Mouse (Mus musculus) MEL (cell line): ENCODE measurements around the gene Elobl. TPM values are rescaled to one million over a fixed set of nuclear protein-coding genes. Genes with fewer than 3 reads are reported as not detected.

ENCODE experiments used
- DNase-seq: peaks from one replicate; pipeline ENCODE4 v3.0.0; 2011; ENCODE audit warnings: low read depth, low spot score
- H3K27ac ChIP-seq: 2 replicates; pipeline ENCODE4 v1.5.1; 2012; ENCODE audit warnings: low read depth, mild to moderate bottlenecking, control low read depth, low read length, moderate library complexity; ENCODE audit not compliant: control insufficient read depth
- H3K27me3 ChIP-seq, 2 experiments: fragments of 150-350 bp in 1 of 2; sonication (generic) in 1 of 2; 2 replicates each; pipeline ENCODE4 v1.6.1; 2012; ENCODE audit warnings: low read length in 2 of 2, mild to moderate bottlenecking in 2 of 2, improper control_type of control experiment in 1 of 2, moderate library complexity in 1 of 2; ENCODE audit not compliant: insufficient read depth in 2 of 2, control insufficient read depth in 1 of 2
- H3K36me3 ChIP-seq, 2 experiments: 2 replicates each; pipeline ENCODE4 v1.6.1; 2012 to 2014; ENCODE audit warnings: low read length in 2 of 2, improper control_type of control experiment in 1 of 2, inconsistent platforms in 1 of 2, mild to moderate bottlenecking in 1 of 2; ENCODE audit not compliant: insufficient read depth in 2 of 2, control insufficient read depth in 1 of 2
- H3K4me1 ChIP-seq, 2 experiments: fragments of 150-350 bp in 1 of 2; sonication (generic) in 1 of 2; 2 replicates each; pipeline ENCODE4 v1.6.1; 2012; ENCODE audit warnings: low read length in 2 of 2, improper control_type of control experiment in 1 of 2, mild to moderate bottlenecking in 1 of 2; ENCODE audit not compliant: insufficient read depth in 2 of 2, control insufficient read depth in 1 of 2
- H3K4me3 ChIP-seq, 2 experiments: fragments of 150-350 bp in 1 of 2; sonication (generic) in 1 of 2; 2 replicates each; pipeline ENCODE4 v1.5.1; 2012; ENCODE audit warnings: low read depth in 2 of 2, low read length in 2 of 2, mild to moderate bottlenecking in 2 of 2, moderate library complexity in 2 of 2, control low read depth in 1 of 2, improper control_type of control experiment in 1 of 2; ENCODE audit not compliant: control insufficient read depth in 1 of 2, insufficient read depth in 1 of 2
- H3K79me2 ChIP-seq: 2 replicates; pipeline ENCODE4 v1.6.1; 2012; ENCODE audit warnings: mild to moderate bottlenecking, low read length, moderate library complexity; ENCODE audit not compliant: control insufficient read depth, poor library complexity, insufficient read depth
- H3K9ac ChIP-seq: 2 replicates; pipeline ENCODE4 v1.6.1; 2012; ENCODE audit warnings: low read depth, mild to moderate bottlenecking, control low read depth, low read length, moderate library complexity; ENCODE audit not compliant: control insufficient read depth, poor library complexity, severe bottlenecking
- H3K9me3 ChIP-seq: fragments of 150-350 bp; sonication (generic); replicated peaks from 2 replicates; pipeline ENCODE4 v1.6.1; 2012; ENCODE audit warnings: mild to moderate bottlenecking, low read length, improper control_type of control experiment, moderate library complexity; ENCODE audit not compliant: insufficient read depth
- CTCF ChIP-seq, 3 experiments: IDR thresholded peaks in 2 of 3; conservative IDR thresholded peaks in 1 of 3; 2 replicates each; pipeline ENCODE4 v1.5.1; 2011 to 2012; ENCODE audit warnings: low read length in 3 of 3, low read depth in 2 of 3, mild to moderate bottlenecking in 2 of 3, improper control_type of control experiment in 1 of 3, inconsistent platforms in 1 of 3, mixed read lengths in 1 of 3, moderate library complexity in 1 of 3; ENCODE audit not compliant: control insufficient read depth in 1 of 3, insufficient read depth in 1 of 3, poor library complexity in 1 of 3, severe bottlenecking in 1 of 3
- ELF1 ChIP-seq: IDR thresholded peaks from 2 replicates; pipeline ENCODE4 v1.6.1; 2014; ENCODE audit warnings: low read depth, mild to moderate bottlenecking, inconsistent platforms, low read length, improper control_type of control experiment, moderate library complexity
- EP300 ChIP-seq, 2 experiments: IDR thresholded peaks; 2 replicates each; pipeline ENCODE4 v1.6.1; 2011; ENCODE audit warnings: improper control_type of control experiment in 2 of 2, low read length in 2 of 2, low read depth in 1 of 2, mild to moderate bottlenecking in 1 of 2
- ETS1 ChIP-seq: IDR thresholded peaks from 2 replicates; pipeline ENCODE4 v1.6.1; 2012; ENCODE audit warnings: low read depth, mild to moderate bottlenecking, inconsistent platforms, low read length, improper control_type of control experiment, moderate library complexity
- GABPA ChIP-seq: IDR thresholded peaks from 2 replicates; pipeline ENCODE4 v1.6.1; 2012; ENCODE audit warnings: low read depth, mild to moderate bottlenecking, inconsistent platforms, low read length, improper control_type of control experiment, moderate library complexity
- HCFC1 ChIP-seq: IDR thresholded peaks from 2 replicates; pipeline ENCODE4 v1.6.1; 2012; ENCODE audit warnings: low read depth, mild to moderate bottlenecking, inconsistent platforms, low read length, improper control_type of control experiment, moderate library complexity
- JUND ChIP-seq: IDR thresholded peaks from 2 replicates; pipeline ENCODE4 v1.6.1; 2011; ENCODE audit warnings: low read depth, mild to moderate bottlenecking, improper control_type of control experiment, low read length
- MYB ChIP-seq: IDR thresholded peaks from 2 replicates; pipeline ENCODE4 v1.6.1; 2011; ENCODE audit warnings: mild to moderate bottlenecking, low read depth, low read length, improper control_type of control experiment
- NRF1 ChIP-seq: IDR thresholded peaks from 2 replicates; pipeline ENCODE4 v1.6.1; 2014; ENCODE audit warnings: low read depth, mild to moderate bottlenecking, inconsistent platforms, low read length, improper control_type of control experiment, moderate library complexity; ENCODE audit not compliant: poor library complexity, insufficient read depth, severe bottlenecking
- POLR2A ChIP-seq, 2 experiments: IDR thresholded peaks; 2 replicates each; pipeline ENCODE4 v1.6.1; 2011 to 2012; ENCODE audit warnings: low read length in 2 of 2, mild to moderate bottlenecking in 2 of 2, control low read depth in 1 of 2, improper control_type of control experiment in 1 of 2, low read depth in 1 of 2, moderate library complexity in 1 of 2; ENCODE audit not compliant: control insufficient read depth in 1 of 2, insufficient read depth in 1 of 2, poor library complexity in 1 of 2
- POLR2AphosphoS2 ChIP-seq: IDR thresholded peaks from 2 replicates; pipeline ENCODE4 v1.6.1; 2011; ENCODE audit warnings: low read length, improper control_type of control experiment
- RCOR1 ChIP-seq: IDR thresholded peaks from 2 replicates; pipeline ENCODE4 v1.6.1; 2012; ENCODE audit warnings: low read depth, mild to moderate bottlenecking, inconsistent platforms, low read length, improper control_type of control experiment
- TBP ChIP-seq: IDR thresholded peaks from 2 replicates; pipeline ENCODE4 v1.8.0; 2011; ENCODE audit warnings: low read depth, low read length, improper control_type of control experiment
- TCF12 ChIP-seq: IDR thresholded peaks from 2 replicates; pipeline ENCODE4 v1.6.1; 2014; ENCODE audit warnings: low read depth, mild to moderate bottlenecking, inconsistent platforms, low read length, improper control_type of control experiment, moderate library complexity
- UBTF ChIP-seq: IDR thresholded peaks from 2 replicates; pipeline ENCODE4 v1.6.1; 2012; ENCODE audit warnings: low read depth, mild to moderate bottlenecking, inconsistent platforms, low read length, improper control_type of control experiment, moderate library complexity, borderline replicate concordance; ENCODE audit not compliant: insufficient read depth
- USF1 ChIP-seq: IDR thresholded peaks from 2 replicates; pipeline ENCODE4 v1.6.1; 2014; ENCODE audit warnings: low read depth, mild to moderate bottlenecking, inconsistent platforms, low read length, improper control_type of control experiment, moderate library complexity
- USF2 ChIP-seq, 2 experiments: IDR thresholded peaks; 2 replicates each; pipeline ENCODE4 v1.6.1; 2011 to 2012; ENCODE audit warnings: improper control_type of control experiment in 2 of 2, low read length in 2 of 2, borderline replicate concordance in 1 of 2, inconsistent platforms in 1 of 2, low read depth in 1 of 2, mild to moderate bottlenecking in 1 of 2; ENCODE audit not compliant: insufficient read depth in 1 of 2
- polyA plus RNA-seq, 2 experiments: library from polyadenylated mRNA; stranded (reverse) in 1 of 2; unstranded in 1 of 2; fragments of >175 nt in 1 of 2; fragments of >200 nt in 1 of 2; gene quantifications; 2 replicates each; pipeline versions ENCODE4 v1.2.1 to v1.2.4; 2012; ENCODE audit warnings: low replicate concordance in 2 of 2, low read depth in 1 of 2; ENCODE audit not compliant: insufficient read length in 2 of 2, insufficient read depth in 1 of 2, missing spikeins in 1 of 2
- total RNA-seq: library from RNA; depleted of rRNA; stranded (reverse); fragments of 300-350 nt; gene quantifications from 2 replicates; pipeline ENCODE4 v1.2.3, GENCODE M21; 2012

Gene Elobl
- total and polyA plus RNA-seq, 3 experiments = 0.58 to 0.72 TPM; not detected in 1

DNA sequence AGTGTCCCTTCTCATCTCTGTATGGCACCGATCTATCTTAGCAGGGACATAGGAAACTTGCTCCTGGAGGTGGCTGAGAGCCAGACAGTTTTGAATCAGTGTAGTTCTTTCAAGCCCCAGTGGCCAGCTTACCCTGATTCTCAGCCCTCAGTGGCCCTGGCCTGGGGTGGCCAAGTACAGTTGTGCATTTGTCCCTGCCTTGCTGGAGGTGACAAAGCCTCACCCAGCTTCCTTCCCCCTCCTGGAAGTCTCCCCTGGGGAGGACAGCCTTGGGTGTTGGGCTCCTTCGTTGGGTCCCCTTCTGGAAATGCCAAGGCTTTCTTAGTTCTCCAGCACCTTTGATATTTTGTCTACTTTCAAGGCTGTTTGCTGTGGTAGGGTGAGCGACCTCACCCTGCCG lies 37.0 kb upstream of the Elobl start:
- Histone ChIP-seq H3K4me1 (peaks cover 7 to 24% of the 10 kb centered on the region in 2 experiments; a peak in 3 of 4 replicates), H3K79me2 (peaks cover 50% of the 10 kb centered on the region), H3K36me3 (peaks cover 14 to 17% of the 10 kb centered on the region in 2 experiments), H3K9ac (no peak overlapping the region), H3K4me3 (no peak overlapping the region), H3K27me3 (no peaks in the 10 kb centered on the region), H3K27ac (no peak overlapping the region), H3K9me3 (no peaks in the 10 kb centered on the region)
- DNase-seq = no peak
- TF ChIP-seq POLR2AphosphoS2 = no peak
- no peak for TF ChIP-seq RCOR1
- no peak for TF ChIP-seq USF1
- no peak for TF ChIP-seq ELF1
- TF ChIP-seq EP300 (IDR thresholded peaks at IDR 0.05; ENCODE audit: low read depth in 1 of 2, low read length in 2 of 2) = no peak
- no peak for TF ChIP-seq JUND
- TF ChIP-seq TCF12 = no peak
- TF ChIP-seq TBP = no peak
- TF ChIP-seq HCFC1 = no peak
- TF ChIP-seq USF2 (IDR thresholded peaks at IDR 0.05; ENCODE audit: borderline replicate concordance in 1 of 2, insufficient read depth in 1 of 2, low read depth in 1 of 2, low read length in 2 of 2) = no peak
- no peak for TF ChIP-seq CTCF (IDR thresholded peaks at IDR 0.05 in 2 of 3, conservative IDR thresholded peaks at IDR 0.05 in 1 of 3; ENCODE audit: control insufficient read depth in 1 of 3, insufficient read depth in 1 of 3, low read depth in 2 of 3, low read length in 3 of 3, poor library complexity in 1 of 3, severe bottlenecking in 1 of 3)
- no peak for TF ChIP-seq NRF1
- no peak for TF ChIP-seq UBTF
- no peak for TF ChIP-seq MYB

DNA sequence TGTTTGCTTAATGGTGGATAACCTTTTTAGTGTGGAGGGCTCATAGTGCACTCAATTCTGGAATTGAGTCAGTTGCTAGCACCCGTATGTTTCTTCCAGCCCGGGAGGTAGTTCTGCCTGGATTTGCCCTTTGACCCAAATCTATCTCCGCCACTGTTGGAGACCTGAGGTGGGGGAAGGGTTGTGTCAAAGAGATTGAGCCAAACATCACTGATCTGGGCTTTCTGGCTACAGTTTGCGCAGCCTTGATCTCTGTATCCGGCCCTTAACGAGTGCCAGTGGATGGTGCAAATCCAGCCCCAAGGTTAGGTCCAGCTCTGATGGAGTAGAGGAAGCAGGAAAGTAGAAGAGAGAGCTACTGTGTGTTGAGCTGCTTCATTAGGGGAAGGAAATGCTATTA lies 36.3 kb upstream of the Elobl start:
- Histone ChIP-seq H3K9ac (no peak overlapping the region), H3K9me3 (no peaks in the 10 kb centered on the region), H3K27ac (no peak overlapping the region), H3K4me3 (no peak overlapping the region), H3K36me3 (peaks cover 15 to 17% of the 10 kb centered on the region in 2 experiments), H3K27me3 (no peaks in the 10 kb centered on the region), H3K79me2 (peaks cover 50% of the 10 kb centered on the region), H3K4me1 (peaks cover 11 to 28% of the 10 kb centered on the region in 2 experiments)
- TF ChIP-seq POLR2A (IDR thresholded peaks at IDR 0.05; ENCODE audit: control insufficient read depth in 1 of 2, insufficient read depth in 1 of 2, low read depth in 1 of 2, low read length in 2 of 2, poor library complexity in 1 of 2) (no peak), EP300 (IDR thresholded peaks at IDR 0.05; ENCODE audit: low read depth in 1 of 2, low read length in 2 of 2) (no peak), ETS1 (no peak), GABPA (no peak)
- no peak for DNase-seq
